Mouse (Mus musculus): ENCODE measurements around the gene Tmem247.

DNA sequence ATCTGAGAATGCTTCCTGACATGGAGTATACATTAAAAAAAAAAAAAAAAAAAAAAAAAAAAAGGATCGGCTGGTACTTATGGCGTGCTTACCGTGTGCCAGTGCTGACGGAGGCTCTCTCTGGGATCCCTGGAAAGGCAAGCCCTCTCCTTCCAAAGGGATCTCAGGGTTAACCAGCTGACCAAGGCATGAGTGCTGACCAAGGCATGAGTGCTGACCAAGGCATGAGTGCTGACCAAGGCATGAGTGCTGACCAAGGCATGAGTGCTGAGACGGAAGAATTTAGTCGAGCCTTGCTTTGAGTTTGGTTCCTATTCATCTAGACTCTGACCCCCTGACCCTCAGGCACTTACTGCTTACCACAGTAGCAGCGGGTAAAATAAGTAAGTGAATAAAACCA, 21.5 kb downstream of the Tmem247 start:
- TF ChIP-seq POLR2A (IDR thresholded peaks at IDR 0.05; ENCODE audit: low read depth, low read length) = no peak
- TF ChIP-seq CTCF (conservative IDR thresholded peaks at IDR 0.05; ENCODE audit: insufficient read depth, insufficient read length, low read depth, low read length) = no peak

Data from kidney, adult 2 months (tissue).